Mouse (Mus musculus) ovary, postnatal 36 days (tissue): ENCODE measurements around the gene Ecel1.

ENCODE experiments used
- DNase-seq: peaks from one replicate; pipeline ENCODE4 v3.0.0; 2022; ENCODE audit warnings: low spot score, mixed read lengths

Gene Ecel1

GRCm38 (mm10) chr1:87101411-87101810 lies 54.9 kb downstream of the Ecel1 start, which contains the start of gene Alpi:
Gene Alpi (minus strand): TSS chr1:87101606.
- no peak for DNase-seq

- DNase-seq, result peak; percentile 65
Observed at GRCm38 (mm10) chr1:87098358-87098975, 57.9 kb downstream of the Ecel1 start.
